Mouse (Mus musculus): ENCODE measurements around the gene Zfp385b.
A peak's percentile ranks its signal among the peaks of the same experiment; 100 is the strongest.

Gene Zfp385b

DNA sequence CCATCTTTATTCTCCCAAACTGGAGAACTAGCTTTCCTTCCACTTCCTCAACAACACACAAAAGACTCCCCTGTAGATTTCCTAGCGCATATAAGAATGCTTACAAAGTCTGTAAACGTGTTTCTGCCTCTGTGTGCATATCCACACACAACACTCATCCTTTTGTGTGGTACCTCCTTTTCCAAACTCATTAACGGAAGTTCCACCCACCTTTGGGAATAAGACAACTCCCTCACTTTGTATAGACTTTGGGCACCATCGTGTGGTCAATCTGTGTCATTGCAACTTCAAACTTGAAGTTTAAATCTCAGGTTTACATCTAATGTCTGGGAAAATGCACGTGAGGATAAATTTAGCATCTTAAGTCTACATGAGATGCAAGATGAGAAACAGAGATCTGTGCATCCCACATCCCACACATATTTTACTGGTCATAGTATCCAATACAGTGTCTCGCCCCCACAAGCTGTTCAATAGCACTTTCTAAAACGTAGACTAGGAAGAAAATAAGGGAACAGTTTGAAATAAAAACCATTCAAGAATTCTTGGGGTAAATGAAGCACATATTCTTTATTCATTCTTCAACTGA is 110.1 kb downstream of the Zfp385b start:
- no peak for DNase-seq (ENCODE audit: extremely low read depth, low read depth, low spot score)

DNA sequence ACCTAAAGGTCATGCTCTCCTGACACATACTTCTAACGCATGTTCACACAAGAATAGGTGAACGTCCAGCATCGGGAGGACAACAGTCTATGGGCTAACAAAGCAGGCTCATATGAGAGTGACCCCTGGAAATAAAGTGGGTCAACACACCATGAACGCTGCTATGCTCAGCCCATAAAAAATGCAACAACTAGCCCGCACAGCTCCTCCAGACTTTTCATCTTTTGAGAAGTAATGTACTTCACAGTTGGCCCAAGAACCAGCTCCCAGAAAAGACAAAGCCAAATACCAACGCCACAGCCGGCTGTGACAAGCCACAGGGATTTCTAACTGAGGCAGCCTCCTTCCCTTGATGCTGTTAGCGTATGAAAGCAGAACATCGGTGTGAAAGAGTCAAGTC is 112.3 kb downstream of the Zfp385b start:
- DNase-seq (ENCODE audit: extremely low read depth, low read depth, low spot score) = no peak

DNA sequence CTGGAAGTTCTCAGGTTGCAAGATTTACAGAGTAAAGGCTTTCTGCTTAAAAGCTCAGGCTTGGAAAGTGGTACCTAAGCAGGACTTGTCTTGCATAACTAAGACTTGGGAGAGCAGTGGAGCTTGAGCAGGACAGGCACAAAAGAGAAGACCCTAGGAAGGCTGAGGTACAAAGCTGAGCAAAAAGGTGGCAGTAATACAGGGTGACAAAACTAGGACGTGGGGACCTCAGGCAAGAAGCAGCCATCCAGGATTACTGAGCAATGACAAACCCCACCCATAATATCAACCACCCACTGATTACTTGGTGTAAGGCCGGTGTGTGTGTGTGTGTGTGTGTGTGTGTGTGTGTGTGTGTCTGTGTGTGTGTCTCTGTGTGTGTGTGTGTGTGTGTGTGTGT is 114.0 kb downstream of the Zfp385b start:
- DNase-seq (ENCODE audit: extremely low read depth, low read depth, low spot score) = no peak

DNA sequence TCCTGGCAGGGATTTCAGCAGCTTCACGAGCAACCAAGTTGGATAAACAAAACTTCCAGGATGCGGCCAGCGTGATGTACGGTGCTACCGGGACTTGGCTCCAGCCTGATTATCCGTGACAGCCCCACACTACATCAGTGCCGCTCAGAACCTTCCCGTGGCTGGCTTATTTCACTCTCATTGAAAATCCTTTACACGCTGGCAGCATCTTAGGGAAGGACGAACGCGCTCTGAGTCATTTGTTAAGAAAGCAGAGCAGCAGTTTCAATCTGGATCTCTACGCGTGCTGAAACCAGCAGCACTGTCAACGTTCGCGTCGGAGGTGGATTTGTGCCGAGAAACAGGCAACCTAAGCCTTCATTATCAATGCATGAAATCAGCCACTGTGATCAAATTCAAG is 116.4 kb downstream of the Zfp385b start:
- DNase-seq (ENCODE audit: extremely low read depth, low read depth, low spot score) = no peak

DNA sequence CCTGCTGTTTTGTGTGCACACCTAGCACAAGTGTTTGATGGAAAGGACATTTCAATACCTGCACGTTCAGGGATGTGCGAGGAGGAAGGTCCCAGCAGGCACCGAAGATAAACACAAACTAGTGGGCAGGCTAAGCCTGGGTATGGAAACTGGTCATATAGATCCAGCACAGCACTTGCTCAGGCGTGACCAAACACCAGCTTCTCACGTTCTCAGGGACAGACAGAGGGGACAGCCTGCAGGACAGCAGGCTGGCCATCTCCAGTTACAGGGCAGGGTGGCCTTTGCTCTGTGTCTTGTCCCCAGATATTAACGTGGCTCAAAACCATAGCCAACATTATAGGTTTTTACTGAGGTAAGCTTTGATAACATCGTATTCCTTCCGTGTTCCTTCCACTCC is 128.3 kb downstream of the Zfp385b start:
- no peak for DNase-seq (ENCODE audit: extremely low read depth, low read depth, low spot score)

DNA sequence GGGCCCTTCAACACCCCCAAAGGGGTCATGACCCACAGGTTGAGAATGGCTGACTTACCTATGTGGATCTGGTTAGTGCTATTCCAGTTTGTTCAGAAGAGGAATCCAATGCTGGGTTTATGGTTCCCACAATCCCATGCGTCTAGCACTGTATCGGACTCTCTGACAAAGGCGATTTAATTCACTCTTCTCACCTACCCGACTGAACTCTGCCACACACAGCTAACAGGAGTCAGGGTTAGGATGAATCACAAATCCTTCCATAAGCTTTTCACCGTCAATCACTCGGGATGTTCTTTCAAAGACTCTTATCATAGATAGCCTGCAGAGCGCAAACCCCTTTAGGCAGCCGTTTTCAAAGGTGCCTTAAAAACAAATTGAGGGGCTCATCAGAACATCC is 129.1 kb downstream of the Zfp385b start:
- DNase-seq (ENCODE audit: extremely low read depth, low read depth, low spot score) = no peak

DNA sequence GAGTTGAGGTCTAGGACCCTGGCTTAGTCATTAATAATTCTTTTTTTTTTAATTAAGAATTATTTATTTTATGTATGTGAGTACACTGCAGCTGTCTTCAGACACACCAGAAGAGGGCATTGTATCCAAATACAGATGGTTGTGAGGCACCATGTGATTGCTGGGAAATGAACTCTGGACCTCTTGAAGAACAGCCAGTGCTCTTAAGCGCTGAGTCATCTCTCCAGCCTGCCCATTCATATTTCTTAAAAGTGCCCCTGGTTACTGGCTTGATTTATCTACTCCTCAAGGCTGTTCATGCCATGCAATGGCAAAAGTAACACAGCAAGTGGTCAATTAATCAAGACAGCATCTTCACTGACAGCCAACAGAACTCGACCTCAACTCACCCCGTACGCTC is 130.8 kb downstream of the Zfp385b start:
- no peak for DNase-seq (ENCODE audit: extremely low read depth, low read depth, low spot score)

DNA sequence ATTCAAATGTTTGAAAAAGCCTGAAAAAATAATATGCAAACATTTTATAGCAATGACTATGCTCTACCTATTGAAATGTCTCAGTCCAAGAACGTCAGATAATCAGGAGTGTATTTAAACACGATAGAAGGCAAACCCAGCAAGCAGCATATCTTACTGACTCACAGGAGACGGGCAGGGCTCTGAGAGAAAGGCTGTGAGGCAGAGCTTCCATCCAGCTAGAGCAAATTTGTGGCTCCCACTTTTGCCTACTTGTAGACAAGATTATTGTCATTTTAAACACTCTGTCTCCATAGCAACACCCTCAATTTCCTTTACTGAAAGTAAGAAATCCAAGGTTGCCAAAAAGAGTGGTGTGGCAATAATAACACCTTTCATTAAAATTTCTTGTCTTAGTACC is 135.4 kb downstream of the Zfp385b start:
- no peak for DNase-seq (ENCODE audit: extremely low read depth, low read depth, low spot score)

GRCm38 (mm10) chr2:77682205-77682604 is 137.2 kb downstream of the Zfp385b start:
- DNase-seq (ENCODE audit: extremely low read depth, low read depth, low spot score) = no peak

- DNase-seq (ENCODE audit: extremely low read depth, low read depth, low spot score) = no peak
Observed at GRCm38 (mm10) chr2:77681741-77682140, 137.7 kb downstream of the Zfp385b start.

DNA sequence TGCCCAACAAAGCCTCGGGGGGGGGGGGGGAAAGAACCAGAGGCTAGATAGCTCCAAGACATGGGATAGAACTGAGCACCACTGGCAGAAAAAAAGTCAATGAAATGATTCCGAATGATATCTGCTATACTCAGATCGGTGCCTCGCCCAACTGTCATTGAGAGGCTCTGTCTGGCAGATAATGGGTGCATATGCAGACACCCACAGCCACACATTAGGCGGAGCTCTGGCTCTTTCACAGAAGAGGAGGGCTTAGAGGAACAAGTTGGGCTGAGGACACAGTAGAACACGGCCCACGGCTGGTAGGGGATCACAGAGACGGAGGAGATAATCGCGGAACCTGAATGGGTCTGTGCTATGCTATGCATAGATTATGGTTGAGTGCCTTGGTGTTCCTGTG is 145.7 kb downstream of the Zfp385b start:
- DNase-seq (ENCODE audit: extremely low read depth, low read depth, low spot score) = no peak

- no peak for DNase-seq (ENCODE audit: extremely low read depth, low read depth, low spot score)
Observed at GRCm38 (mm10) chr2:77672215-77672905, 147.1 kb downstream of the Zfp385b start.

DNA sequence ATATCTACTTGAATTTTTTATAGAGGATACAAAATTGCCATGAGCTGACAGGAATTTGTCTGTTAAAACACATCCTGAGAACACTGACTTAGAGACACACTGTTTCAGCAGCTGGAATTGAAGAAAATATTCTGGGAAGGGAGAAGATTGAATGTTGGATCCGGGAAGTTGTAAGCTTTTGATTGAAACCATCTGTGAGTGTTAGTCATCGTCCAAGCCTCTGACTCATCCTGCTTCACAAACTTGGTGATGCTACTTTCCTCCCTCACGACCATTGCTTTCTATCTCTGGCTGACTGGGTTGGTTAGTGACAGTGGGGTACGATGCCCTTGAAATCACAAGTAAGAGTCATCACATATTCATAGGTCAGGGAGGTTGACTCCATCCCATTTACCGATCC is 157.3 kb downstream of the Zfp385b start:
- DNase-seq (ENCODE audit: extremely low read depth, low read depth, low spot score) = no peak

- peak; percentile 72 for DNase-seq (ENCODE audit: extremely low read depth, low read depth, low spot score)
Observed at GRCm38 (mm10) chr2:77653686-77654085, 165.8 kb downstream of the Zfp385b start.

- no peak for DNase-seq (ENCODE audit: extremely low read depth, low read depth, low spot score)
Observed at GRCm38 (mm10) chr2:77641521-77642170, 177.8 kb downstream of the Zfp385b start.

- DNase-seq (ENCODE audit: extremely low read depth, low read depth, low spot score) = no peak
Observed at GRCm38 (mm10) chr2:77639993-77640392, 179.4 kb downstream of the Zfp385b start.

- no peak for DNase-seq (ENCODE audit: extremely low read depth, low read depth, low spot score)
Observed at GRCm38 (mm10) chr2:77631606-77632005, 187.8 kb downstream of the Zfp385b start.

DNA sequence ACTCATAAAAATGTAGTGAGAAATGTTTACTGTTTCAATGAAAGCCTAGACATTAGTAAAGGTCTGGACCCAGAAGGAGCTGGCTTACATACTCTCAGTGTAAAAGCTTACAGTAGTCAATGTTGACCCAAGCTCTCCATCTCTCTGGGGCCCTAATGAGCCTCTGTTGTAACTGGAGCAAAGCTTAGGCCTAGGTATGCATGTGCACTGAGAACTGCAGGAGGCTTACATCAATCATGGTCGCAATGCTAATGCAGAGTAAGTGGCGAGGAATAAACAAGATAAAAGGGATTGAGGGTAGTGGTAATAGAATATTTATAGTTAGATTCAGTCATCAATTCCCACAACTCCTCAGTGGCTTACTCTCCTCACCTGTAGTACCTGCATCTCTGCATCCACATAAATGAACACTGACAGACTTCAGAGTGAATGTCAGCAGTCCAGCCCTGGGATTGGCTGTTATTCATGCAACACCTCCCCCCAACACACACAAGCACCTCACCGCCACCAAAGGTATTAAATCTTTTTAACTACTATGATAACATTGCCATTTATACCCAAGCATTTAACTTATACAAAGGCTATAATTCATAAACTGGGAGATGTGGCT is 191.7 kb downstream of the Zfp385b start:
- no peak for DNase-seq (ENCODE audit: extremely low read depth, low read depth, low spot score)

- DNase-seq (ENCODE audit: extremely low read depth, low read depth, low spot score) = no peak
Observed at GRCm38 (mm10) chr2:77618686-77619085, 200.8 kb downstream of the Zfp385b start.

GRCm38 (mm10) chr2:77610303-77610991 is 209.0 kb downstream of the Zfp385b start:
- no peak for DNase-seq (ENCODE audit: extremely low read depth, low read depth, low spot score)

DNA sequence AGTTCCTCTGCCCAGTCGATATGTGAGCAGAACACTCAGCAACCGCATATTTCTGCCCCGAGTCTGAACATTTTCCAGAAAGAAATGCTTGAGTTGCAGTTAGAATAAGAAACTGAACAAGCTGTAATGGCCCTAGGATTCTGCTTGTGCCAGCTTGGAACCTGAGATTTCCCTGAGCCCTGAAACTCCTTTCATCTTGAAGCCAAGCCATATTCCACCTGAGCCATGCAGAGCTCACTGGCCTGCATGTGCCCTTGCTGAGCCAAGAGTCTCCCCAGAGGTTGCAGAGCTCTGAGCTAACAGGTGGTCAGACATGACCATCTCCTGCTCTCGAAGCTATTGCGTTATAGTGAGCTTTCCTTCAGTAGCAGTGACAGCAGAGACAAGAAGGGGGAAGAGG is 210.0 kb downstream of the Zfp385b start:
- no peak for DNase-seq (ENCODE audit: extremely low read depth, low read depth, low spot score)
